Mouse (Mus musculus) limb, embryonic 13.5 days (tissue): ENCODE data around the gene Dcun1d5. TPM values are rescaled to one million over a fixed set of nuclear protein-coding genes. Genes with fewer than 3 reads are reported as not detected.
"Not testable (repeated sequence)": the region's sequence is repeated elsewhere in the genome, so short reads cannot be mapped to it uniquely, and the experiment has no call there.

Experiments used
- ATAC-seq: fragments of 200-750 bp; cut with Nextera tagmentation; 2 replicates; pipeline ENCODE4 v1.8.0; 2017; ENCODE audit warnings: low read depth, moderate number of reproducible peaks, moderate TSS enrichment; ENCODE audit not compliant: low FRiP score
- H3K27ac ChIP-seq: fragments of 300-500 bp; sonication (generic); 2 replicates; pipeline ENCODE4 v1.5.1; 2015; ENCODE audit warnings: inconsistent platforms, mild to moderate bottlenecking, moderate library complexity
- H3K27me3 ChIP-seq: fragments of 300-500 bp; sonication (generic); 2 replicates; pipeline ENCODE4 v1.6.1; 2015; ENCODE audit warnings: mild to moderate bottlenecking, inconsistent platforms
- H3K36me3 ChIP-seq: fragments of 300-500 bp; sonication (generic); 2 replicates; pipeline ENCODE4 v1.6.1; 2015; ENCODE audit warnings: inconsistent platforms, mild to moderate bottlenecking, moderate library complexity
- H3K4me1 ChIP-seq: fragments of 300-500 bp; sonication (generic); 2 replicates; pipeline ENCODE4 v1.6.1; 2015; ENCODE audit warnings: inconsistent platforms
- H3K4me2 ChIP-seq: fragments of 300-500 bp; sonication (generic); replicated peaks from 2 replicates; pipeline ENCODE4 v1.6.1; 2015; ENCODE audit warnings: inconsistent platforms, mild to moderate bottlenecking, moderate library complexity
- H3K4me3 ChIP-seq: fragments of 300-500 bp; sonication (generic); 2 replicates; pipeline ENCODE4 v1.5.1; 2015; ENCODE audit warnings: moderate library complexity, mild to moderate bottlenecking, inconsistent platforms
- H3K9ac ChIP-seq: fragments of 300-500 bp; sonication (generic); 2 replicates; pipeline ENCODE4 v1.6.1; 2015; ENCODE audit warnings: mild to moderate bottlenecking, inconsistent platforms
- H3K9me3 ChIP-seq: fragments of 300-500 bp; sonication (generic); 2 replicates; pipeline ENCODE4 v1.6.1; 2016; ENCODE audit warnings: inconsistent platforms
- WGBS: fragments of 180-500 bp; shearing (Covaris S2); methylation state at CpG from one replicate; pipeline ENCODE4 v1.1.7; 2015; 5-methylcytosine and 5-hydroxymethylcytosine counted together
- polyA plus RNA-seq: library from polyadenylated mRNA; unstranded; fragments of >200 nt; fragmentation: Nextera tagmentation; extraction: Ambion mirVana; gene quantifications from 2 replicates; pipeline ENCODE4 v1.2.1, GENCODE M21; 2015

Dcun1d5 gene
- 141 TPM in 2 replicates for polyA plus RNA-seq

GRCm38 (mm10) chr9:7184172-7184896 lies at the start of gene Dcun1d5, which contains the start of gene Dync2h1:
Gene Dcun1d5, plus strand, starts transcription at chr9:7184520.
Gene Dync2h1, minus strand, starts transcription at chr9:7184446.
- Histone ChIP-seq H3K27me3 (no peaks in the 10 kb centered on the region), H3K4me3 (peak within 1 kb of the TSS; percentile 94), H3K36me3 (peaks cover 9% of the 10 kb centered on the region; the same call in 1 of the 2 replicates), H3K9me3 (no peaks in the 10 kb centered on the region), H3K4me2 (peak within 1 kb of the TSS; percentile 84), H3K9ac (peak within 1 kb of the TSS; percentile 94), H3K27ac (peak within 1 kb of the TSS; percentile 93), H3K4me1 (peaks cover 17% of the 10 kb centered on the region)
- peak; percentile 99 for ATAC-seq
- WGBS: under 1% methylated on average over 57 of the region's 62 CpGs

- no peak overlapping the region for H3K9ac ChIP-seq
- ATAC-seq: no peak
- 66% methylated on average over 2 of the region's 2 CpGs for WGBS
- H3K4me2 ChIP-seq: no peak overlapping the region
- H3K9me3 ChIP-seq: no peaks in the 10 kb centered on the region
- no peaks in the 10 kb centered on the region for H3K4me1 ChIP-seq
- no peak overlapping the region for H3K4me3 ChIP-seq
- H3K27me3 ChIP-seq: no peaks in the 10 kb centered on the region
- H3K36me3 ChIP-seq: peaks cover 42% of the 10 kb centered on the region
- H3K27ac ChIP-seq: no peak overlapping the region
Observed at GRCm38 (mm10) chr9:7154391-7154790, 29.9 kb upstream of the Dcun1d5 start.

DNA sequence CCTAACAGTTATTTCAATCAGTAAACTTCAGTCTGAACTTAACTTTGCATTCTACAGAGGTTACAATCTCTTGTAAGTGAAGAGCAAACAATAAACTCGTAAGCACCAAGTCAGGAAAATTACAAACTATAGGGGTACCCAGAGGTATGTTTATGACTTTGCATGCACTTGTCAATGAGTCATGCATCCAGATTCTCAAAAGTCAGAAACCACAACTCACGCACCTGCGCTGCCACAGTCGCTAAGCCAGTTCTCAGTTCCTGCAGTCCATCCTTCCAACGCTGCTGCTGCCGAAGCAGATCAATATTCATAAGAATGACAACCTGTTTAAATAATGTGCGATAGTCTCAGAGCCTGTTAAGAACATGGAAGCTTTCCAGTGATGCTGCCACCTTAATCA lies 25.7 kb upstream of the Dcun1d5 start:
- WGBS: 94% methylated on average over 7 of the region's 7 CpGs
- H3K36me3 ChIP-seq: peaks cover 36% of the 10 kb centered on the region

GRCm38 (mm10) chr9:7159718-7160117 lies 24.6 kb upstream of the Dcun1d5 start:
- H3K4me3 ChIP-seq: no peak overlapping the region
- no peak overlapping the region for H3K27ac ChIP-seq
- H3K27me3 ChIP-seq: no peaks in the 10 kb centered on the region
- H3K36me3 ChIP-seq: peaks cover 30% of the 10 kb centered on the region
- WGBS: 61% methylated on average over 3 of the region's 3 CpGs
- H3K4me1 ChIP-seq: no peaks in the 10 kb centered on the region
- no peak for ATAC-seq
- H3K4me2 ChIP-seq: no peak overlapping the region
- no peaks in the 10 kb centered on the region for H3K9me3 ChIP-seq
- no peak overlapping the region for H3K9ac ChIP-seq

More for the DNA sequence above, 25.7 kb upstream of the Dcun1d5 start:
- H3K27ac ChIP-seq: no peak overlapping the region
- H3K4me1 ChIP-seq: no peaks in the 10 kb centered on the region
- no peak for ATAC-seq
- H3K4me3 ChIP-seq: no peak overlapping the region
- no peak overlapping the region for H3K4me2 ChIP-seq
- no peaks in the 10 kb centered on the region for H3K27me3 ChIP-seq
- H3K9me3 ChIP-seq: no peaks in the 10 kb centered on the region
- H3K9ac ChIP-seq: no peak overlapping the region

GRCm38 (mm10) chr9:7160688-7161087 lies 23.6 kb upstream of the Dcun1d5 start:
- Histone ChIP-seq H3K9me3 (no peaks in the 10 kb centered on the region), H3K27ac (no peak overlapping the region), H3K36me3 (peaks cover 27% of the 10 kb centered on the region), H3K27me3 (no peaks in the 10 kb centered on the region), H3K4me1 (no peaks in the 10 kb centered on the region), H3K4me3 (no peak overlapping the region), H3K4me2 (no peak overlapping the region), H3K9ac (no peak overlapping the region)
- peak; percentile 61; the same call in 1 of the 2 replicates for ATAC-seq
- 46% methylated on average over 5 of the region's 5 CpGs for WGBS

GRCm38 (mm10) chr9:7167339-7167998 lies 16.9 kb upstream of the Dcun1d5 start:
- Histone ChIP-seq H3K9ac (no peak overlapping the region), H3K4me2 (no peak overlapping the region), H3K4me3 (no peak overlapping the region), H3K27ac (no peak overlapping the region), H3K27me3 (no peaks in the 10 kb centered on the region), H3K4me1 (no peaks in the 10 kb centered on the region), H3K9me3 (no peaks in the 10 kb centered on the region), H3K36me3 (peaks cover 27% of the 10 kb centered on the region)
- no peak for ATAC-seq
- 86% methylated on average over 6 of the region's 6 CpGs for WGBS

- Histone ChIP-seq H3K36me3 (peaks cover 18% of the 10 kb centered on the region; the same call in 1 of the 2 replicates), H3K9me3 (no peaks in the 10 kb centered on the region), H3K9ac (no peak overlapping the region), H3K27me3 (no peaks in the 10 kb centered on the region), H3K4me2 (no peak overlapping the region), H3K4me3 (no peak overlapping the region), H3K4me1 (0 out of 2 replicates have a peak, but pooled peaks cover 4% of the 10 kb centered on the region), H3K27ac (no peak overlapping the region)
- no peak for ATAC-seq
- 100% methylated on average over 1 of the region's 1 CpGs for WGBS
Observed at GRCm38 (mm10) chr9:7173756-7174155, 10.6 kb upstream of the Dcun1d5 start.

GRCm38 (mm10) chr9:7176618-7177610 lies 7.4 kb upstream of the Dcun1d5 start:
- Histone ChIP-seq H3K27ac (0 out of 2 replicates have a peak overlapping the region, but pooled peaks have one; percentile 18), H3K9me3 (no peaks in the 10 kb centered on the region), H3K4me2 (peak overlapping the region; percentile 81), H3K4me3 (peak overlapping the region; percentile 62), H3K27me3 (no peaks in the 10 kb centered on the region), H3K9ac (peak overlapping the region; percentile 75), H3K4me1 (0 out of 2 replicates have a peak, but pooled peaks cover 4% of the 10 kb centered on the region), H3K36me3 (peaks cover 16% of the 10 kb centered on the region; the same call in 1 of the 2 replicates)
- WGBS: 10% methylated on average over 41 of the region's 41 CpGs
- ATAC-seq: peak; percentile 99

DNA sequence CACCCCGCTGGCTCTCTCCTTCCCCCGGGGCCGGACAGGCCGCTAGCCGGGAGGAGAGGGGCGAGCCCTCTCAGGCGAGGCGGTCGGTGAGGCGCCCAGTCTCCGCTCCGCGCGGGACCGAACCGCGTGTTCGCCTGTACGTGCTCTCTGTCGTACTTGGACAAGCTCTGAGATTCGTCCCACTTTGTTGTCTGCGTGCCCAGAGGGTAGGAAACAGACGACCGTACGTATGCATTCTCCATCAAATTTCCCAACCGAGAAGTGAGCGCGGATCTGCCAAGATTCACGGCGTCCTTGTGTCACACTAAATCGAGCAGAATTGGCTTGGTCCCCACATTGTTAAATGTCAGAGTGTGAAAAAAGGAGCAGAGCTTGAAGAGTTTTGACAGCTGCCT lies 574 bp downstream of the Dcun1d5 start:
- WGBS: under 1% methylated on average over 27 of the region's 31 CpGs
- Histone ChIP-seq H3K27me3 (no peaks in the 10 kb centered on the region), H3K4me2 (peak overlapping the region; percentile 84), H3K9ac (peak overlapping the region; percentile 94), H3K36me3 (peaks cover 12% of the 10 kb centered on the region), H3K4me3 (peak overlapping the region; percentile 94), H3K9me3 (no peaks in the 10 kb centered on the region), H3K27ac (peak overlapping the region; percentile 93), H3K4me1 (peaks cover 17% of the 10 kb centered on the region)
- ATAC-seq: peak; percentile 62

- not testable (repeated sequence) for ATAC-seq
- WGBS: 93% methylated on average over 3 of the region's 3 CpGs
Observed at GRCm38 (mm10) chr9:7190694-7191093, 6.4 kb downstream of the Dcun1d5 start.

DNA sequence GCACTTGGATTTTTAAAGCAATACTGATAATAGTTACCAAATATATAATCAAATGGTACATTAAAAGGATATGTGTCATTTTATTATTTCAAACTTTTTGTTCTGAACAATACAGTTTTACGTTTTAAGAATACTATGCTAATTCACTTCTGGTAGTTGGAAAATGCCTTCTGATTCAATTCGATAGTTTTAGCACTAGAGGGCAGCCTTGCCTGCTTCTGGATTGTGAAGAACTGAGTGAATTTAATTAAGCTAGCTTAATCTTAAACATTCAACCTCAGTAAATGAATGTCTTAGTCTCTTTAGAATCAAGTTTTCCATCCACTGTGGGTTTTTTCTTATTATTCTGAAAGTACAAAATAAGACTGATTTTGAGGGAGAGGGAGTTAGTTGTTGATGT lies 31.9 kb downstream of the Dcun1d5 start:
- no peak for ATAC-seq
- Histone ChIP-seq H3K27me3 (no peaks in the 10 kb centered on the region), H3K27ac (no peak overlapping the region), H3K36me3 (peaks cover 23% of the 10 kb centered on the region), H3K9ac (no peak overlapping the region), H3K4me2 (no peak overlapping the region), H3K9me3 (0 out of 2 replicates have a peak, but pooled peaks cover 2% of the 10 kb centered on the region), H3K4me1 (no peaks in the 10 kb centered on the region), H3K4me3 (no peak overlapping the region)
- WGBS: 52% methylated on average over 2 of the region's 2 CpGs

More at GRCm38 (mm10) chr9:7190694-7191093, 6.4 kb downstream of the Dcun1d5 start:
- H3K36me3 ChIP-seq: peaks cover 17% of the 10 kb centered on the region
- not testable (repeated sequence) for H3K4me2 ChIP-seq, H3K27me3 ChIP-seq, H3K9me3 ChIP-seq, H3K27ac ChIP-seq, H3K4me3 ChIP-seq, H3K9ac ChIP-seq
- H3K4me1 ChIP-seq: peaks cover 11% of the 10 kb centered on the region
